Mouse (Mus musculus) heart, adult 2 months (tissue): Measurements from ENCODE around the gene Aggf1. TPM values are rescaled to one million over a fixed set of nuclear protein-coding genes. Genes with fewer than 3 reads are reported as not detected.
A peak's percentile ranks its signal among the peaks of the same experiment; 100 is the strongest.

ENCODE experiments used
- DNase-seq, 2 experiments: peaks; one replicate each; pipeline ENCODE4 v3.0.0; 2021
- H3K27ac ChIP-seq: fragments of 200-600 bp; 2 replicates; pipeline ENCODE4 v1.8.1; 2022
- H3K27me3 ChIP-seq: fragments of 200-500 bp; 2 replicates; pipeline ENCODE4 v1.6.1; 2012; ENCODE audit warnings: mild to moderate bottlenecking, low read length, inconsistent platforms, mixed read lengths; ENCODE audit not compliant: control insufficient read depth, insufficient read depth
- H3K36me3 ChIP-seq: fragments of 200-500 bp; 2 replicates; pipeline ENCODE4 v1.6.1; 2012; ENCODE audit warnings: low read length, inconsistent platforms; ENCODE audit not compliant: control insufficient read depth, insufficient read depth
- H3K4me1 ChIP-seq: fragments of 200-500 bp; 2 replicates; pipeline ENCODE4 v1.6.1; 2011; ENCODE audit warnings: low read length; ENCODE audit not compliant: control insufficient read depth, insufficient read depth
- H3K4me3 ChIP-seq: fragments of 200-600 bp; 2 replicates; pipeline ENCODE4 v1.8.1; 2022
- H3K79me2 ChIP-seq: fragments of 200-500 bp; replicated peaks from 2 replicates; pipeline ENCODE4 v1.6.1; 2012; ENCODE audit warnings: mild to moderate bottlenecking, inconsistent platforms, low read length, moderate library complexity, mixed read lengths; ENCODE audit not compliant: control insufficient read depth, insufficient read depth
- H3K9ac ChIP-seq: fragments of 200-500 bp; 2 replicates; pipeline ENCODE4 v1.6.1; 2012; ENCODE audit warnings: low read depth, mild to moderate bottlenecking, control low read depth, inconsistent platforms, low read length, mixed read lengths
- CTCF ChIP-seq: fragments of 200-600 bp; IDR thresholded peaks from 2 replicates; pipeline ENCODE4 v1.8.1; 2022; ENCODE audit warnings: antibody characterized with exemption, mild to moderate bottlenecking, moderate library complexity
- EP300 ChIP-seq: fragments of 200-500 bp; IDR thresholded peaks from 2 replicates; pipeline ENCODE4 v1.6.1; 2011; ENCODE audit warnings: low read depth, low read length, control low read depth; ENCODE audit not compliant: insufficient read depth
- POLR2A ChIP-seq: fragments of 200-500 bp; IDR thresholded peaks from 2 replicates; pipeline ENCODE4 v1.6.1; 2011; ENCODE audit warnings: mild to moderate bottlenecking, low read depth, low read length, control low read depth; ENCODE audit not compliant: insufficient read depth
- WGBS: fragments of 180-500 bp; shearing (Covaris S2); methylation state at CpG from one replicate; pipeline ENCODE4 v1.1.7; 2018; 5-methylcytosine and 5-hydroxymethylcytosine counted together
- intact Hi-C: fragments of 180-260 bp; cut with DNase I; formaldehyde crosslinking; loops from one replicate; pipeline ENCODE4 v1.15.1; 2025
- polyA plus RNA-seq: library from polyadenylated mRNA; depleted of rRNA; stranded (reverse); fragments of >200 nt; gene quantifications from 2 replicates; pipeline ENCODE4 v1.2.3, GENCODE M21; 2012
- total RNA-seq, 2 experiments: library from RNA; stranded (reverse); gene quantifications; 2 replicates each; pipeline ENCODE4 v1.2.3; 2021

The Aggf1 gene
- total and polyA plus RNA-seq, 3 experiments: 9.3 to 24.1 (median 21.8) TPM

DNA sequence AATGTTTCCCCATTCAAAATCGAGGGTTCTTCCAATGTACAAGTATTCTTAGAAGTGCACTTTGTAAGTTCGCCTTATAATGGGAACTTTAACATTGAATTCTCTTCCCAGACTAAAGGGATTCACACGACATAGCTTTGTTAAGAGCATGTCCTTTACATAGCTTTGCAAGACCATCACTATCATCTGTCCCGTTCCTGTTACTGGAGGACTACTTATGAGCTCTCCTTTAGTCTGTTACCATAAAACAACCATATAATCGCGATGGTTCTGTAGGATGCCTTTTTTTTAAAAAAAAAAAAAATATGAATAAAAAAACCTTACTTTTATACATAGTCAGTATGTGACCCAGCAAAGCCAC lies 382 bp upstream of the Aggf1 start:
- Histone ChIP-seq H3K27ac (peak overlapping the region; percentile 85), H3K9ac (peak overlapping the region; percentile 38; the same call in 1 of the 2 replicates), H3K4me3 (peak overlapping the region; percentile 92), H3K27me3 (no peaks in the 10 kb centered on the region), H3K4me1 (peaks cover 7% of the 10 kb centered on the region), H3K36me3 (peaks cover 5% of the 10 kb centered on the region), H3K79me2 (peaks cover 7% of the 10 kb centered on the region; the same call in 1 of the 2 replicates)
- no peak for DNase-seq
- TF ChIP-seq EP300: no peak
- TF ChIP-seq POLR2A: no peak
- TF ChIP-seq CTCF: no peak
- intact Hi-C loops: loop anchor here (10.0 kb wide), 1 partner anchor 289 kb away; no protein-coding TSS in a partner anchor
- 18% methylated on average over 6 of the region's 6 CpGs for WGBS

DNA sequence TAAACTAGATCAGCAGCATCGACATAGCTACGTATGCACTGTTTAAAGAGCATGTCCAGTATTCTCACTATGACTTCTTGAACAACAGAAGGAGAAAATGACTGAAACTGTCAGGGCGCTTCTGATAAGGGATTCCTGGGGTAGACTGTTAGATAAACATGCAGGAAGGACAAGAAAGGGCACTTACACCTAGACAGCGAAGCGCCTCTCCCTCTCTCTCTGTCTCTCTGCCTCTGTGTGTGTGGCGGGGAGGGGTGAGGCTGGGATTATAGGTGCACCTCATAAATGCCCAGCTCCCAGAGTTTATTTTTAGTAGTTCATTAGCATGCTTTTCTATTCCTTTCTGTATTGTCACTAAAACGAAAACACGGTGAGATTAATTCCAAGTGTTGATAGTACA lies 8.8 kb downstream of the Aggf1 start:
- no peak overlapping the region for H3K27ac ChIP-seq

DNA sequence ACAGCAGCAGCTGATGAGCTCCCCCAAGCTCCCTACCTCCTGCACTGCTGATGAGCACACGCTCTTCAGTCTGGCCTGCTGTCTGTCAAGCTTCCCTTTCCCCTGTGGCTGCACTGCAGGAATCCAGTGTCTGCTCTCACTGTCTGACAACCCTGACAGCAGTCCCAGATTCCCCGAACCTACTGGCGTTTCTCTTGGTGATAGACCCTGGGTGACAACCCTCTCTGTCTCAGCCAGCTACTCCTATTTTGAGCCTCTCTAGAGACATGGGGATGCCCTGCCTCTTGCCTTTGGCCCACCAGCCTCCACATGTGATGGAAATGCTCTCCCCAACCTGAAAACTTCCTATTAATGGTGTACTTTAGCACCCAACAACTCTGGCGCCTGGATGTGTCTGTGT lies 11.7 kb downstream of the Aggf1 start:
- TF ChIP-seq EP300 (no peak), CTCF (no peak), POLR2A (no peak)
- H3K4me3 ChIP-seq: no peak overlapping the region
- H3K79me2 ChIP-seq: no peaks in the 10 kb centered on the region
- intact Hi-C loops: no loop called here
- WGBS: 78% methylated on average over 4 of the region's 4 CpGs
- no peak overlapping the region for H3K27ac ChIP-seq
- no peaks in the 10 kb centered on the region for H3K27me3 ChIP-seq
- H3K9ac ChIP-seq: no peak overlapping the region
- DNase-seq: no peak
- no peaks in the 10 kb centered on the region for H3K4me1 ChIP-seq
- H3K36me3 ChIP-seq: peaks cover 2% of the 10 kb centered on the region

More for the DNA sequence above, 8.8 kb downstream of the Aggf1 start:
- Histone ChIP-seq H3K27me3 (no peaks in the 10 kb centered on the region), H3K9ac (no peak overlapping the region), H3K4me3 (no peak overlapping the region), H3K36me3 (peaks cover 4% of the 10 kb centered on the region), H3K79me2 (no peaks in the 10 kb centered on the region), H3K4me1 (no peaks in the 10 kb centered on the region)
- TF ChIP-seq POLR2A: no peak
- TF ChIP-seq CTCF: no peak
- no peak for TF ChIP-seq EP300
- DNase-seq: no peak
- intact Hi-C loops: no loop called here
- WGBS: 76% methylated on average over 8 of the region's 8 CpGs

DNA sequence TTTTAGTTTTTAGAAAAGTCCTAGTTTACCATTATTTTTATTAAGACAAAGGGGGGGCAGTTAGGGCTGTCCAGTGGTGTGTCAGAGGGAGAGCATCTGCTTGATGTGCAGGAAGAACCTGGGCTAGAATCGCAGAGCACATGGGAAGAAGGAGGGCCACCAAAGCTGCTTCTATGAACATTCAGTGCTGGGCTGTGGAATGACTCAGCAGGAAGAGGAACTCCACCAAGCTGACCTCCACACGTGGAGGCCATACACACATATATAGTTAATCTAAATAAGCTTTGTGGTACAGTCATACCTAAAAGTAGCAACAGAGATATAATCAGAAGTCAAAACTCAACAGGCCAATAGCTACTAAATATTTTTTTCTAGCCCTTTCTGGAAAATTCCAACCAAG lies 16.9 kb downstream of the Aggf1 start:
- Histone ChIP-seq H3K9ac (no peak overlapping the region), H3K36me3 (no peaks in the 10 kb centered on the region; the same call in 1 of the 2 replicates), H3K27ac (no peak overlapping the region), H3K4me1 (no peaks in the 10 kb centered on the region), H3K79me2 (no peaks in the 10 kb centered on the region), H3K27me3 (no peaks in the 10 kb centered on the region), H3K4me3 (no peak overlapping the region)
- intact Hi-C loops: no loop called here
- no peak for TF ChIP-seq EP300
- no peak for TF ChIP-seq CTCF
- TF ChIP-seq POLR2A: no peak
- 60% methylated on average over 2 of the region's 2 CpGs for WGBS
- no peak for DNase-seq

DNA sequence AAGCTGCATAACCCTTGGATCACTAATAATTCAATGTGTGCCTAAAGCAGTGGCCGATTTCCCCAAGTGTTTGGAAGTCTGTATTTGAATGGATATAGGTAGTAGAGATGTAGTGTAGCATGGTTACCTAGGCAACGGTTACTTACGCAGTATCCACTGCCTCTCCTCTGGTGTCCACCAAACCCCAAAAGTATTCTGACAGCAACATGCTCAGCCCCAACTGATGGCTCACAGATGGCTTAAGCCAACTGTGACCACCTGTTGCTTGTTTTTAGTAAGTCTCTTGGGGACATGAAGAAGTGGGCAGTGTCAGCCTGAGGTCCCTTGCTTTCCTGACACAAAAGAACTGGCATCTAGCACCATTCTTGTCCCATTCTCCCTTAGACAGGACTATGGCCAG lies 26.7 kb downstream of the Aggf1 start:
- WGBS: 88% methylated on average over 3 of the region's 3 CpGs
- no peaks in the 10 kb centered on the region for H3K79me2 ChIP-seq
- H3K27me3 ChIP-seq: no peaks in the 10 kb centered on the region
- TF ChIP-seq EP300 (no peak), POLR2A (no peak), CTCF (no peak)
- no peak overlapping the region for H3K4me3 ChIP-seq
- no peaks in the 10 kb centered on the region; the same call in 1 of the 2 replicates for H3K4me1 ChIP-seq
- no peak overlapping the region for H3K9ac ChIP-seq
- intact Hi-C loops: loop anchor here (1.0 to 5.0 kb wide), 2 partner anchors 330 to 371 kb away; partner anchors contain the start of gene Wdr41
- no peaks in the 10 kb centered on the region for H3K36me3 ChIP-seq
- H3K27ac ChIP-seq: no peak overlapping the region
- no peak for DNase-seq

DNA sequence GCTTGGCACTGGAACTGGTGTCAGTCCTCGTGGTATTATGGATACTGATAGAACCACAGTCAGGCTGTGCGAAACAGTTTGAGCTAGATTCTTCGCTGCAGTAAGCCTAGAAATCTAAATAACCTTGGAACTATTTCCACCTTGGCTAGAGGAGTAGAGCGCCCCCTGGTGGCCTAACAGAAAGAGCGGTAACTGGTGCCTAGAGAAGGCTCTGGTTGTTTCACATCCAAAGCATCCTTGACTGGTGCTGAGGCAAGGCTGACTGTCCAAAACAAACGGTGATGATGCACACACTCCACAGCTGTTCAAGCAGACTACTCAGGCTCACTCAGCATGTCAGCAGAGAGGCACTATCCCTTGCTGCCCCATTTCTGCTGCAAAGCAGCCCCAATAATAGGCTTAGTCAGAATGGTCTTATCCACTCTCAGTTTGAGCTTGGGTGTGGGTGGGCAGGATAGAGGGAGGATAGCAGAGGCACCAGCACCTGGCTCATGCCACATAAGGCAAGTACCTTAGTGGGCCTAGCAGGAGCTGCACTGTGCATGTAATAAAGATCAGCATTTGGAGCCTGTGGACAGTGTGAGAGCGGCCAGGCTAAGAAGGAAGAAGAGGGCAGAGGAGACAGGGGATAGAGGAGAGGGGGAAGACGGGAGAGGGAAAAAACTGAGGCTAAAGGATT lies 28.0 kb downstream of the Aggf1 start:
- no peak overlapping the region for H3K9ac ChIP-seq
- no peak overlapping the region for H3K4me3 ChIP-seq
- DNase-seq: peak; percentile 49 to 70
- intact Hi-C loops: loop anchor here (5.0 kb wide), 1 partner anchor 370 kb away; the partner anchor contains the start of gene Wdr41
- H3K27me3 ChIP-seq: no peaks in the 10 kb centered on the region
- H3K79me2 ChIP-seq: no peaks in the 10 kb centered on the region
- no peaks in the 10 kb centered on the region; the same call in 1 of the 2 replicates for H3K4me1 ChIP-seq
- H3K27ac ChIP-seq: no peak overlapping the region
- 28% methylated on average over 8 of the region's 8 CpGs for WGBS
- peak; percentile 96 for TF ChIP-seq CTCF
- TF ChIP-seq POLR2A: no peak
- TF ChIP-seq EP300: 0 out of 2 replicates have a peak, but pooled peaks have one; percentile 28
- no peaks in the 10 kb centered on the region for H3K36me3 ChIP-seq
